Mouse (Mus musculus) telencephalon, adult 2 months (tissue): ENCODE results near the gene Gm30191.
"Not testable (repeated sequence)": the region's sequence is repeated elsewhere in the genome, so short reads cannot be mapped to it uniquely, and the experiment has no call there.

Experiments used
- DNase-seq: peaks from one replicate; pipeline ENCODE4 v3.0.0-alpha.2; 2011; ENCODE audit warnings: low read depth, low spot score

Gm30191 gene

DNA sequence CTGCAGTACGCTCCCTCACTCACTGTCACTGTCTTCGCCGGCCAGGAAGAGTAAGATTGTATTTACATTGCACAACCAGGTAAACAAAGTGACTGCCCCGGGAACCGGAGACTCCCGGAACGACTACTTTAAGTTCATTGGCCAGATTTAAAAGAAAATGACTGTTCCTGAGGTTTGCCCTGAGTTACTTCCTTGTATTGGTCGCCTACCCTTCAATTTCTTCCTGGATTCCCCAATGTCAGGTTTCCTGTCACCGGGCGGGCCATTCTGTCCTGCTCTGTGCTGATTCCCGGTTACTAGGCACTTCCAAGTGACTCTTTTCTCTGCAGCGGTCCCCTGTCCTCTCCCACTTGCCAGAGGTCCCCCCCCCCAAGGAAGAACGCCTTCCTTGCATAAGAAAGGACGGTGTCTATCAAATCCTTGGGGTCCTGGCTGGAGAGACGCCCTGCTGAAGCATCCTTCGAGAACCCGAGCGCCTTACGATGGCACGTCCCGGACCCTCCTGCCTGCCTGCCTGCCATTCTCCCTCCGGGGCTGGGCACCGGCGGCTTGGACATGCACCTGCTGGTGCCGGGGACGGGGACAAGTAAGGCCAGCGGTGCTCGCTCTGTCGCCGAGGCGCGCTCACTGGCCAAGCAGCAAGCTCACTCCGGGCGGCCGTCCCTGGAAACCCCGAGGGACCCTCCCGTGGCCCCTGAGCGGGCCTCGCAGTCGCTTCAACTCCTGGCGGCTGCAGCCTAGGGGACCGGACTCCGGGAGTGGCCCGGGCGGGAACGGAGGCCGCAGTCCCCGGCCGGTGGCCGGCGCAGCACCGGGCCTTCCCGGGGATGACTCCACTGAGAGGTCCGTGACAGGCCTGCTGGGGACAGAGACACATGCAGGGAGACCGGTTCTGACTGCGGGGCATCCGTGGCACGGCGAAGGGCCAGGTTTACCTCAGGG is 39.8 kb downstream of the Gm30191 start:
- DNase-seq = no peak

DNA sequence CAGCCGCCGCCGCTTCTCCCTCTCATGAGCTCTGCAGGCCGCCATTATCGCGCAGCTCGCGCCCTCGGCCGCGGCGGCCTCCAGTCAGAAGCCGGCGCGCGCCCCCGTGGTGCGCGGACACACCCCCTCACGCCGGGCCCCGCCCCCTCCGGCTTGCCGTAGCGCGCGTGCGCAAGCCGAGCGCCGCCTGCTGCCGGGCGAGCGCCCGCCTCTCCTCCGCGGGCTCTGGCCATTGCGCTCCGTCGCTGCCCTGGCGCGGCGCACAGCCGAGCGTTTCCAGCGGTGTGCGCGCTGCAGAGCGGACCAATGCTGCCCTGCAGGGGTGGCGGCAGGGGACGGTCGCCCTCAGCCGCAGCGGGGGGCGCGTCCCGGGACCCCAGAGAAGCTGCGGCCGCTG is 40.4 kb downstream of the Gm30191 start:
- no peak for DNase-seq

DNA sequence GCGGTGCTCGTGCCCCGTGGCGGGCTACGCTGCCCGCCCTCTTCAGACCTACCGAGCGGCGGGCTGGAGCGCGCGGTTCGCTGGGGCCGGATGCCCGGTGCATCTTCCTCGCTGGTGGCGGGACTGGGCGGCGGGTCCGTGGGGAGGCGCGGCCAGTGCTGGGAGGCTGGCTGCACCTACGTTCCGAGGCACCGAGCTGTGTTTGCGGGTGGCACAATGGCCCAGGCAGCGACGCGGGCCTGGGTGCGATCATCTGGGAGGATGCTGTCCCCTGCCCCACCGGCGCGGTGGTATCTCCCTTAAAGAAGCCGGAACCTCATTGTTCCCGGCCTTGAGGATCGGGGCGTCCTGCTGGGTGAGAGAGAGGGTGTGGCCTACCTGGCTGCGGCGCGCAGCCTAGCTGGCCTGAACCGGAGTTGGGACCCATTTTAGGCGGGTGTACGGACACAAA is 40.9 kb downstream of the Gm30191 start, which contains the start of gene Pdik1l:
TSS of gene Pdik1l (minus strand) at position 321 of the 451 bp plus-strand sequence.
- no peak for DNase-seq

DNA sequence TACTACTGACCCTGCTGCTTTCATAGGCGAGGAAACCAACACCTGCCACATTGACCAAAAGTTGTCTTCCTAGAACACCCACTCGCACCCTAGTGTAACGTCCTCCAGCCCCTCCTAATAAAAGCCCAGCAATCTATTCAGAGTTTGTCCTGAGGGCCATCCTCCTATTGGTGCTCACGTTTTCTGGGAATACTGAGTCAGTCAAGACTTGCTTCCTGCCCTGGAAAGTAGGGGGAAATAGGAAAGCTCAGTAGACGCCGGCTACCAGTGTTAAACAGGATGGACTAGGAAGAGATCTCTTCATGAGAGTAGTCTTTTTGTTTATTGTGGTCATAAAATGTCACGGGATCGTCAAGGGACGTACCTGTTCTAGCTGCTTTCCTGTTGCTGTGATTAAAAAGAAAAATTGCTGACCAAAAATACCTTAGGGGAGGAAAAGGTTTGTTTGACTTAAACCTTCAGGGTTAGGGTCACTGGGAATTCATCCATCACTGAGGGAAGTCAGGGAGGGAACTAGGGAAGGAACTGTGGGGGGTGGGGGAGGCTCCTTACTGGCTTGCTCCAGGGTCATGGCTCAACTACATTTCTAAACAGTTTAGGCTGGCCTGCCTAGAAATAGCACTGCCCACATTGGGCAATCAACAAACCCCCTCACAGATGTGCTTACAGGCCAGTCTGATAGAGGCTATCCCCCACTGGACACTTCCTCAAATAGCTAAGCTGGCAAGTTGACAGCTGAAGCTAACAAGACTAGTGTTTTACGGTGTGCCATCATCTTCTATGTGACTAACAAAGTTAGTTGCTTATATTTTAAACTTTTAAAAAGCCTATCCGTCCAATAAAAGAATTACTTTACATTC is 41.9 kb downstream of the Gm30191 start:
- DNase-seq = no peak

DNA sequence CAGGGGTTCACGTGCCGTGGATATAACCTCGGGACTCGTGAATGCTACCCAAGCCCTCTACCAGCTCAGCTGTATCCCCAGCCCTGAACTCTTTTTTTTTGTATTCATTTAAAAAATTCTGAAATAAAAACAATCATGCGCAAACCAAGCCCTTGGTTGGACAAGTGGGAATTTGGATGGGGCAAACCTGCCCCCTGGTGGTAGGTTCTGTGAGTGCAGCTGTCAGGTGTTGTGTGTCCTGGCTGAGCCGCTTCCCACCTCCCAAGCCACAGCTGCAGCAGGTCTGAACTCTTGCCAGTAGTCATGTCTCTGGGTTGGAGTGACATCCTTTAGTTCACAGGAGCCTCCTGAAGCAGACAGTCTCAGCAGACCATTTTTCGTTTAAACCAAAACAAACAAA is 45.3 kb downstream of the Gm30191 start:
- no peak for DNase-seq

DNA sequence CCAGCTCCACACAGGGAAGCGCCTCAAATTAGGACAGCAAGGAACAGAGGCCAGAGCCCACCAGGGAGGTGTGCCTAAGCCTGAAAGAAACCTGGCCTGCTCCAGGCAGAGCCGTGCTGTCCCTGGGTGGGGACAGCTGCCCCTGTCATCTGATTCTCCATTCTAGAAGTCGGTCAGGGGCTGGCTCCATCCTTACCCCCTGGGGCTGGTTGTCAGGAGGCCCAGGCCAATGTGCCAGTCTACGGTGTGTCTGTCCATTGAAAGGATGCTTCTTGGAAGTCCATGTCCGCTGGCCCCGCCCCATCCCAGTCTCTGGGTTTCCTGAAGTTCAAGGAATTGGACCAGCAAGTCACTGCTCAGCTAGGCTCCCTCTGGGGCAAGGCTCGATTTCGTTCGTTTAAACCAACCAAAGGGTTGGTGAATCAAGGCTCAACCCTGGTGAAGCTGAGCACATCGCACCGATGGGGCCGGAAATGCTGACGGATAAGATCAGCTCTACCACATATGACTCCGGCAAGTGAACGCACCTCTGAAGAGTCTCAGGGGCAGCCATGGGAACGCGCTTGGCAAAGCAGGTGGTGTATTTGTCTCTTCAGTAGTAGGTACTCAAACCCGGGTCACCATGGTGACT is 46.4 kb downstream of the Gm30191 start:
- no peak for DNase-seq

DNA sequence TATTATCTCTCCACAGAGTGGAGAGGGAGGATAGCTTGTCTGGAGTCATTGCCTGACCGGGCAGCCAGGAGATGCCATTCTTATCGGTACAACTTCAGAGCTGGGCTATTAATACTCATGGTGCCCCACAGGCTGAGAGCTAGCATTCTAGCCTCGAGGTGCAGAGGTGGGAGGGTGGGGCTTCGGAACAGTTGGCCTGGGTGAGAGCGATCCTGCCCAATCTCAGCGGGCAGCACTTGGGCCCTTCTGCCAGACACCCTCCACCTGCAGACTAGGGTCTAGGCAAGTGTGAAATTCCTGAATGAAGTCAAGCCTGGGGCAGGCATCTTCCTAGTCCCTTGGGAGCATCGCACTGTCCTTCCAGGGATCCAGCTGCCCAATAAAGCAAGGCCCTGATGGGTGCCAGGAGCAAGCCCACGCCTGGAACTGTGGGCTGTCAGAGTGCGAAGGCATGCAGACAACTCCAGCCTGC is 47.0 kb downstream of the Gm30191 start:
- no peak for DNase-seq

DNA sequence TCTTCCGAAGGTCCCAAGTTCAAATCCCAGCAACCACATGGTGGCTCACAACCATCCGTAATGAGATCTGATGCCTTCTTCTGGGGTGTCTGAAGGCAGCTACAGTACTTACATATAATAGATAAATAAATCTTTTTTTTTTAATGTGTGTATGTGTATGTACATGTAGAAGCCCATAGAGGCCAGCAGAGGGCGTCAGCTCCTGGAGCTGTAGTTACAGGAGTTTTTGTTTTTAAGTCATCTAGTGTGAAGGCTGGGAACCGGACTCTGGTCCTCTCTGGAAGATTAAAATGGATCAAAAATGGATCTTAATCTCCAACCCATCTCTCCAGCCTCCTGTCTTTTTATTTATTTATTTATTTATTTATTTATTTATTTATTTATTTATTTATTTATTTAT is 49.4 kb downstream of the Gm30191 start:
- not testable (repeated sequence) for DNase-seq

DNA sequence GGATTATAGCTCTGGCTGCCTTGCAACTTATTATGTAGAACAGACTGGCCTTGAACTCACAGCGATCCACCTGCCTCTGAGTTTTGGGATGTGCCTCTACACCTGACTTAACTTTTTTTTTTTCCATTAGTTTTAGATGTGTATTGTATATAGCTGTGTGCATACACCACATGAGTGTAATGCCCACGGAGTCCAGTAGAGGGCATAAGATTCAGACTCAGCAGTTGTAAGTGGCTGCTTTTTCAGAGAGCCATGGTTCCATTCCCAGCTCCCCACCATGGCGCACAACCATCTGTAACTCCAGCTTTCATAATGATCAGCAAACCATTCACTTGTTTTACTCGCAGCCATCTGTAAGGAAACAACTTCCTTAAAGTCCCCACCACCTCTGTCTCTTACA is 49.8 kb downstream of the Gm30191 start:
- no peak for DNase-seq

DNA sequence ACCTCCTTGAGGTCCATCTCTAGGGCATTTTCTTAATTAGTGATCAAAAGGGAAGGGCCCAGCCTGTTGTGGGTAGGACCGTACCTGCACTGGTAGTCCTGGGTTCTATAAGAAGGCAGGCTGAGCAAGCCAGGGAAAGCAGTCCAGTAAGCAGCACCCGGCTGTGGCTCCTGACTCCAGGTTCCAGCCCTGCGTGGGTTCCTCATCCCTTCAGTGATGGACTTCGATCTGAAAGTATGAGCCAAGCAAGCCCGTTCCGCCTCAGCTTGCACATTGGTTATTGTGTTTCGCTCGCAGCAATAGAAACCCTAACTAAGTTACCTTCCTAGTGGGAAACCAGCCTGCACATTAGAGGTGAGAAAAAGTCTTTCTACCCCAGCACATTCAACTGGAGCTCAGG is 50.6 kb downstream of the Gm30191 start:
- no peak for DNase-seq

DNA sequence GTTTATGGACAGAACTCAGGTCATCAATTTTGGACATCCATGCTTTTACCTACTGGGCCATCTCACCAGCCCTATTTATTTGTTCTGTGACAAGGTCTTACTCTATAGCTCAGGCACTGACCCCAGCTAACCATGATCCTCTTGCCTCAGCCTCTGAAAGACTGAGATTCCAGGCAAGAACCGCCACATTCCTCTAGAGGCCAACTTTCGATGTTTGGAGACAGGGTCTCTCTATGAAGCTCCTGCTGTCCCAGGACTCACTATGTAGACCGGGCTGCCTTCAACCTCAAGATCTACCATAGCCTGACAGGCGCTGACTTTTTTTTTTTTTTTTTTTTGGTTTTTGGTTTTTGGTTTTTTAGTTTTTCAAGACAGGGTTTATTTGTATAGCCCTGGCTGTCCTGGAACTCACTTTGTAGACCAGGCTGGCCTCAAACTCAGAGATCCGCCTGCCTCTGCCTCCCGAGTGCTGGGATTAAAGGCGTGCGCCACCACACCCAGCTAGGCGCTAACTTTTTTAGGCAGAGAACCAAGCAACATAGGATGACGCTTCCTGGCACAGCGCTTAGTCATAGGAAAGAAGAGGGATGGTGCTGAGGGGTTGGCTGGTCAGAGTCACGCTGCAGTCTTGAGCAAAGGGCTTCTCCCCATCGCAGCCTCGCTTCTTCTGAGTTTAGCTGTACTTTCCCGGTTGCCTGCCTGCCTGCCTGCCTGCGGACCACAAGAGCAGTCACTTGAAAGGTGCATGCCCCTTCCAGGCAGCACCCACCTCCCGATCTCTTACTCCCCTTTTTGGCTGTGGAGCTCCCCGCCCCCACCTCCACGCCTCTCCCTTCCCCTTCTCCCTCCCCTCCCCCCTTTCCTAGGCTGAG is 52.1 kb downstream of the Gm30191 start:
- DNase-seq = no peak

DNA sequence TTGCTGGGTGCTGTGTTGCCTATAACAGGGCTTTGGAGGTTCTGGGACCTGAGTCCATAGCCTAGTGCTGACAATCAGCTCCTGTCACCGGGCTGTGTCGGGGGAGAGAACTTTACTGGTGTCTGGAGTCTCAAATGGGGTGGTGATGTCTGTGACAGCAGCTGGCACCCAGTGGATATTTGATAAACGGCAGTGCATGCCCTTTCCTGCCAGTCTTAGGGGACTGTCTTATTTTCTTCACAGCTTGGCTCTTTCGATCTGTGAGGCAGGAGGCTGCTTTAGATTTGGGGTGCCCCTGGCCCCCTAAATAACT is 52.7 kb downstream of the Gm30191 start:
- no peak for DNase-seq
